Mouse (Mus musculus) layer of hippocampus, postnatal 25 days (tissue): ENCODE measurements at regions not wholly inside any gene's neighbourhood (a gene's known extent, or its start where the extent isn't known, plus 50 kb on each side); places are given as distances from the start of the nearest gene placed in this dataset.

Source experiments
- DNase-seq, 2 experiments: peaks; one replicate each; pipeline ENCODE4 v3.0.0; 2022; ENCODE audit warnings: mixed read lengths in 2 of 2, low spot score in 1 of 2; ENCODE audit errors: extremely low spot score in 1 of 2

GRCm38 (mm10) chr5:4615233-4615632, 142.6 kb downstream of the Fzd1 start:
- DNase-seq: no peak

- DNase-seq: no peak
Measured at GRCm38 (mm10) chr5:4597471-4597870, 160.4 kb downstream of the Fzd1 start.

DNA sequence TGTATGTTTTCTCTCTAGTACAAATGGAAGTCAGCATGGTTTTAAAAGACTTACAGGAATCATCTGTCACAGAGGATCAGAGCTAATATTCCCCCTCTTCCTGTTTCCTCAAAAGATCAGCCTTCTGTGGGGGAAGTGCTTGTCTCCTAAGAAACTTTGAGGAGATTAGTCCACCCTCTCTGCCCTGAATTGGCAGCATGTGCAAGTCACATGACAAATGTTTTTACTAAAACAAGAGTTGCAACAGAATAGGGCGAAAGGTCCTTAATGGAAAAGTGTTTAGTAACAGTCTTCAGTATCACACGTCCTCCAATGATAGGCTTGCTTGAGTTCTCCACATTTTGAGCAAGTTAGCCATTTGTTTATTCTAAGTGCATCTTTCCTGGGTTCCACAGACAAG, 162.8 kb downstream of the Fzd1 start:
- DNase-seq: no peak

DNA sequence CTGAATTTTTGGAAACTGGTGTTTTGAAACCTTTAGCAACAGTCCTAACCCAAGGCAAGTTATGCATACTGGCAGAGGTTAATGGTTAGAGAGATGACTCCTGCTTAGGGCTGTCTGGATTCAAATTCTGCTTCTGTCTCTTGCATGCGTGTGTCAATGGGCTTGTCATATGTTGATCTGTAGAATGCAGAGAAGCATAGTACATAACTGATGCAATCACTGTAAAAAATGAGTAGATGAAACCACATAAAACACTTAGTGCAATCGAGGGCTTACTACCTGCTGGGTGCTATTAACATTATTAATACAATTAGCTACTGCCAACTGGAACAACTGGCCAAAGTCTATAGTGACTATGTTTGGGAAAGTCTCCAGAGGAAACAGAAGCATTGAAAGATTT, 163.3 kb downstream of the Fzd1 start:
- DNase-seq: no peak

- DNase-seq: no peak
Measured at GRCm38 (mm10) chr5:4593638-4594381, 164.0 kb downstream of the Fzd1 start.

DNA sequence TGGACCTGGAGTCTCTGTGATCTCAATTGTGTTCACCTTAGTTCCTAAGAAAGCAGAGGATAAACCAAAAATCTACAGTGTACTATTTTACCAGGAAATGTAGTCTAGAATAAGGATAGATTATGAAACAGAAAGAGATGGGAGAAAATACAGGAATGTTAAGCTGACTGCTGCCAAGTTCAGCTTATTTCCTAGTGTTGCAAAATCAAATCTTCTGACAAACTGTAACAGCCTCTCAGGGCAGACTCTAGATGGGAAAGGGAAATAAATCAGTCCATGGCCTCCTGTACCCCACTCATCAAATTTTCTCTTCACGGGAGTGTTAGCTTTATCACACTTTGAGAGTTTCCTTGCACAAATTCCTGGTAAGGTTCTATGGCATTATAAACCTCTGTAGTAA, 166.1 kb downstream of the Fzd1 start:
- no peak for DNase-seq

DNA sequence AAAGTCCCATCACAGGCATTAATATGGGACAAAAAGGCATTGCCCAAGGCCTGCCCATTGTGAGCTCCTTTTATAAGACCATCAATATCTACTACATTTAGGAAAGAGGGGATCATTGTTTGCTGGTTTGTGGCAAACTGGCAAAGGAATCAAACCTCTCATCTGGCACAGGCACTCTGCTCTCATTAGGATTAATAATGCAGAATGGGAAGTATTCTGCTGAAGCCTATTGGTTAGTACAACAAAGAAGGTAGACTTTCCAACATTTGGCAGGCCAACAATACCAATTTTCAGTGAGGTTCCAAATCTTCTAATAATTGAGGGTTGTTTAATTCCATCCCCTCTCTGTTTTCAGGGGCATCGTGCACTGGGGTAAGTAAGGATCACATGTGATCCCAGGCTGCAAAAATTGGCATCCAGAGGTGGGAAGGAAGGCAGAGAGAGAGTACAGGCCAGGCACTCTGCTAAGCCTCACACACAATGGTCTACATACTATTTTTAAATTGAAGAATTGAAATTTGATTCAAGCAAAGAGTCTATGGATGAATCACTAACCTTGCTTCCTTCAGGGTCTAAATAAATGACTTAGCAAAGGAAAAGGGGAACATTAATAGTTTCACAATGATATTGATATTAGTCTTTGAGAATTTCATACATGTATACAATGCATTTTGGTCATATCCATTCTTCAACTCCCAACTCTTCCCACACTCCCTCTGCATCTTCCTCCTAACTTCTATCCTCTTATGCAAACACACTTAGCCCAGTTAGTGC, 174.9 kb downstream of the Fzd1 start:
- DNase-seq: no peak

GRCm38 (mm10) chr5:4580185-4580839, 177.5 kb downstream of the Fzd1 start:
- DNase-seq: no peak

GRCm38 (mm10) chr5:4578856-4579255, 179.0 kb downstream of the Fzd1 start:
- DNase-seq: peak in 1 of 2 experiments; percentile 27

DNA sequence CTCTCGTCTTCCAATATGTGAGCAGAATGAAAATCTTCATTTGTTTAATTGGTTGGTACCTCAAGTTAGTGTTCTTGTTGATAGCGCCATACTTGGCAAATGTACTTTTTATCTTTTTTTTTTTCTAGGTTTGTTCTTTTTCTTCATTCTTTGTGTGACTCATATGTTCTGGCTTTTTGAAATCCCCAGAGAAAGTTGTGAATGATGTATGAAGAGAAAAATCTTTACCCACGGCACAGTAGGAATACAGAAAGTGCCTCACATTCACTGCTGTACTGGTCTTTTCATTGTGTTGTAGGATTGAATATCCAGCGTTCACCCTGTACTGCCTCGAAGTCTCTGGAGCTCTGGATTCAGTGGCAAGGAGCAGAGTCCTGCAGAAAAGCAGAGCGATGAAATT, 180.7 kb downstream of the Fzd1 start:
- DNase-seq: no peak

GRCm38 (mm10) chr5:4563862-4564261, 194.0 kb downstream of the Fzd1 start:
- no peak for DNase-seq

DNA sequence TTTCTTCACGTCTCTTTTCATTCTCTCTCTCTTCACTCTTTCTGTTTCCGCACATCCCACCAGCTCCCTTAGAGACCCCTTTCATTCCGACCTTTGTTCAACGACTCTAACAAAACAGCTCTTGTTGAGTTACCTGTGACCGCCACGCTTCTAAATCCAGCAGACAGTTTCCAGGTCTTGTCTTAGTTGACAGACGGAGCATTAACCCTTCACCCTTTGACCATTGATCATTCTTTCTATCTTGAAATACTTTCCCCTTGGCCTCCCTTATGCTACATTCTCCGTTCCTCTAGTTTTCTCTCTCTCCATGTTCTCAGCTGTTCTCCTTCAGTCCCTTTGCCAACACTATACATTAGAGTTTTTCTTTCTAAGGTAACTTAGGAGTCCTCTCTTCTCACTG, 196.2 kb downstream of the Fzd1 start:
- no peak for DNase-seq

DNA sequence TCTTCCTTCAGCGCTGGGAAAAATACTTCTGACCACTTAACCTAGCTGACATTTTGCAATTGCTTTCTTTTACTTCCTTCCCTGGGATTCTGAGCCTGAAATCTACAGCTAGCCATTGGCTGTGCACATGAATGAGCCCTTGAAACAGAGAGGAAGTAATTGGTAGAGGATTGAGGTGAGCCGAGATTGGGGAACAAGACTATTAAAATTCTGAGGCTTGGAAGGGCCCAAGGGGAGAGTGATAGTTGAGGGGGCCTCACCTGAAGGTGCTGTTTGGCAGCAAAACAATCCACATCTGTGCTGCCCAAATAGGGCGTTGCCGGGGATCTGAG, 196.7 kb downstream of the Fzd1 start:
- no peak for DNase-seq

DNA sequence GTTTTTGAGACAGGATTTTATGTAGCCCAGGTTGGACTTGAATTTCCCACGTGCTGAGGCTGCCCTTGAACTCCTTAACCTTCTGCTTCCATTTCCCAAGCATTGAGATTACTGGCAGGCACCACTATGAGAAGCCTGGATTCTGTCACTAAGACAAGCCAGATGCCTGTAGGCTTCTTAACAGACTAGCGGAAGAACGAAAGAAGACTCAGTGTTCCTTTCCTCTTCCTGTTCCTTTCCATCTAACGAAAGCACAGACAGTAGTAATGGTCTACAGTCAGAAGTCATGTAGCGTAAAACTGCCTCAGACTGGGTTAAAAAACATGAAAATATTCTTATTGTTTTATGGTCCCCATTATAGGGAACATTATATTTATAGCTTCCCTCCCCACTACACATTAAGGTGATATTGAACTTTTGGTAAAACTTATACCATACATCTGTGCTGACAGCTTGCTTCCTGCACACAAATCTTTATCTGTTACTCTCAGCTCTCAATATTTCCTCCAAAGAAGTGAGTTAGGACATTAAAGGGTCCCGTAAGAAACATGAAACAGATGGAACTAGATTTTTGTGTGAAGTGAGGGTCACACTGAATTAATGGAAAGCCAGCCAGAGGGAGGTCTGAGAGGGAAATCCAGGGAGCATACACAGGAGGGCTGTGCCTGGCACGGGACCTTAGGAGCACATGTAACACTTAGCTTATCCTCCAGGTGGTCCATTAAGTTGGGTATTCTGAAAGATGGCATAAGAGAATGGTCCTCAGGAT, 197.3 kb downstream of the Fzd1 start:
- no peak for DNase-seq

- no peak for DNase-seq
Measured at GRCm38 (mm10) chr5:4554972-4555371, 202.9 kb downstream of the Fzd1 start.

GRCm38 (mm10) chr5:4538572-4538971, 219.3 kb downstream of the Fzd1 start:
- no peak for DNase-seq

GRCm38 (mm10) chr5:4536790-4537189, 221.0 kb downstream of the Fzd1 start:
- no peak for DNase-seq

GRCm38 (mm10) chr5:4535951-4536350, 221.9 kb downstream of the Fzd1 start:
- no peak for DNase-seq

- no peak for DNase-seq
Measured at GRCm38 (mm10) chr5:4534512-4534911, 223.3 kb downstream of the Fzd1 start.

- DNase-seq: no peak
Measured at GRCm38 (mm10) chr5:4530236-4531067, 227.4 kb downstream of the Fzd1 start.
